Mouse (Mus musculus) kidney, embryonic 15.5 days (tissue): ENCODE measurements around the gene Arhgef7. TPM values are rescaled to one million over a fixed set of nuclear protein-coding genes. Genes with fewer than 3 reads are reported as not detected.
"Not testable (repeated sequence)": the region's sequence is repeated elsewhere in the genome, so short reads cannot be mapped to it uniquely, and the experiment has no call there.

Source experiments
- ATAC-seq: fragments of 200-750 bp; cut with Nextera tagmentation; replicated peaks from 2 replicates; pipeline ENCODE4 v1.8.0; 2017; ENCODE audit warnings: moderate TSS enrichment; ENCODE audit not compliant: low FRiP score
- H3K27ac ChIP-seq: fragments of 300-500 bp; sonication (generic); 2 replicates; pipeline ENCODE4 v1.5.1; 2015; ENCODE audit warnings: mild to moderate bottlenecking, inconsistent platforms
- H3K27me3 ChIP-seq: fragments of 300-500 bp; sonication (generic); 2 replicates; pipeline ENCODE4 v1.6.1; 2015; ENCODE audit warnings: inconsistent platforms
- H3K36me3 ChIP-seq: fragments of 300-500 bp; sonication (generic); 2 replicates; pipeline ENCODE4 v1.6.1; 2015; ENCODE audit warnings: inconsistent platforms
- H3K4me1 ChIP-seq: fragments of 300-500 bp; sonication (generic); 2 replicates; pipeline ENCODE4 v1.6.1; 2015; ENCODE audit warnings: inconsistent platforms
- H3K4me2 ChIP-seq: fragments of 300-500 bp; sonication (generic); 2 replicates; pipeline ENCODE4 v1.6.1; 2015; ENCODE audit warnings: moderate library complexity, mild to moderate bottlenecking, inconsistent platforms
- H3K4me3 ChIP-seq: fragments of 300-500 bp; sonication (generic); replicated peaks from 2 replicates; pipeline ENCODE4 v1.5.1; 2015; ENCODE audit warnings: mild to moderate bottlenecking, inconsistent platforms
- H3K9ac ChIP-seq: fragments of 300-500 bp; sonication (generic); 2 replicates; pipeline ENCODE4 v1.6.1; 2015; ENCODE audit warnings: mild to moderate bottlenecking, inconsistent platforms
- H3K9me3 ChIP-seq: fragments of 300-500 bp; sonication (generic); replicated peaks from 2 replicates; pipeline ENCODE4 v1.6.1; 2016; ENCODE audit warnings: inconsistent platforms
- WGBS: fragments of 180-500 bp; shearing (Covaris S2); methylation state at CpG from one replicate; pipeline ENCODE4 v1.1.7; 2015; ENCODE audit warnings: mixed read lengths; 5-methylcytosine and 5-hydroxymethylcytosine counted together
- polyA plus RNA-seq: library from polyadenylated mRNA; unstranded; fragments of >200 nt; fragmentation: Nextera tagmentation; extraction: Ambion mirVana; gene quantifications from 2 replicates; pipeline ENCODE4 v1.2.1, GENCODE M21; 2015

Gene Arhgef7
- polyA plus RNA-seq, 1 experiment from 2014 or later = 40.1 TPM

GRCm38 (mm10) chr8:11867832-11868231 is 140.3 kb downstream of the Arhgef7 start:
- no peak for ATAC-seq
- H3K27ac ChIP-seq = no peak overlapping the region
- no peaks in the 10 kb centered on the region for H3K27me3 ChIP-seq

DNA sequence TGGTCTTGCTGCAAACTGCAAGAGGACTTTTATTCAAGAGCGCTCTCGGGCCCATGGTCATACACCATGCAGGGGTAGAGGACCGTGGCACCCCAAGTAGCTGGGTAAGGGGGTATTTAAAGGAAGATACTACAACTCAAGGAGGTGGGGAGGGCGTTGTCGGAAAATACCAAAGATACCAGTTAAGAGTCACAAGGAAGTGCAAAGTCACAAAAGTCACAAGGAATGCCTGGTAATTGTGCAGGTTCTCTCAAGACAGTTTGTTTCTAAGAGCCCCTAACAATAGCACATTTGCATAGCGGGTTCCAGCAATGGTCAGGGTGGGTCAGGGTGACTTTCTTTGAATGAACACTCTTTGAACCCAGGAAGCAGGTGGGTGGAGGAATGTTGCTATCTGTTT is 146.7 kb downstream of the Arhgef7 start:
- H3K36me3 ChIP-seq, H3K4me2 ChIP-seq, H3K4me3 ChIP-seq, ATAC-seq, H3K4me1 ChIP-seq, H3K27ac ChIP-seq, H3K9ac ChIP-seq, H3K27me3 ChIP-seq, H3K9me3 ChIP-seq: not testable (repeated sequence)
- WGBS = 93% methylated on average over 6 of the region's 6 CpGs

More at GRCm38 (mm10) chr8:11867832-11868231, 140.3 kb downstream of the Arhgef7 start:
- Histone ChIP-seq H3K9ac (no peak overlapping the region), H3K9me3 (peaks cover 4% of the 10 kb centered on the region; the same call in 1 of the 2 replicates), H3K4me1 (no peaks in the 10 kb centered on the region), H3K4me3 (no peak overlapping the region), H3K4me2 (no peak overlapping the region), H3K36me3 (no peaks in the 10 kb centered on the region)

- WGBS = 90% methylated on average over 3 of the region's 3 CpGs
- H3K27me3 ChIP-seq = no peaks in the 10 kb centered on the region
Measured at GRCm38 (mm10) chr8:11884646-11885045, 157.1 kb downstream of the Arhgef7 start.

More at GRCm38 (mm10) chr8:11884646-11885045, 157.1 kb downstream of the Arhgef7 start:
- Histone ChIP-seq H3K9ac (no peak overlapping the region), H3K9me3 (peaks cover 7% of the 10 kb centered on the region), H3K4me2 (no peak overlapping the region), H3K27ac (no peak overlapping the region), H3K36me3 (no peaks in the 10 kb centered on the region), H3K4me3 (no peak overlapping the region), H3K4me1 (no peaks in the 10 kb centered on the region)
- no peak for ATAC-seq

Other genes starting within 250 kb of the Arhgef7 start
- 24.2 and 26.5 TPM in 2 replicates for gene Rab20, start 249.0 kb upstream of the Arhgef7 start, polyA plus RNA-seq
- 119 and 121 TPM in 2 replicates for gene Naxd, start 230.2 kb upstream of the Arhgef7 start, polyA plus RNA-seq
- gene Cars2, start 176.9 kb upstream of the Arhgef7 start, polyA plus RNA-seq = 23.8 and 28.3 TPM in 2 replicates
- 35.7 and 36.9 TPM in 2 replicates for gene Ing1, start 172.2 kb upstream of the Arhgef7 start, polyA plus RNA-seq
- gene Ankrd10, start 92.0 kb upstream of the Arhgef7 start, polyA plus RNA-seq = 98.7 and 99.4 TPM in 2 replicates
- gene 1700016D06Rik, start 26.7 kb upstream of the Arhgef7 start, polyA plus RNA-seq = not detected in 2 replicates
- gene Tex29, start 112.8 kb downstream of the Arhgef7 start, polyA plus RNA-seq = 0.42 TPM in 1 of 2 replicates, not detected in the other